Mouse (Mus musculus) liver, postnatal 0 days (tissue): ENCODE results near the gene Fam222a.

Experiments
- CTCF ChIP-seq: sonication (generic); IDR thresholded peaks from 2 replicates; pipeline ENCODE4 v1.5.1; 2016; ENCODE audit warnings: antibody characterized with exemption, low read depth
- EP300 ChIP-seq: IDR thresholded peaks from 2 replicates; pipeline ENCODE4 v1.6.1; 2016; ENCODE audit warnings: antibody characterized with exemption, low read depth, mild to moderate bottlenecking

DNA sequence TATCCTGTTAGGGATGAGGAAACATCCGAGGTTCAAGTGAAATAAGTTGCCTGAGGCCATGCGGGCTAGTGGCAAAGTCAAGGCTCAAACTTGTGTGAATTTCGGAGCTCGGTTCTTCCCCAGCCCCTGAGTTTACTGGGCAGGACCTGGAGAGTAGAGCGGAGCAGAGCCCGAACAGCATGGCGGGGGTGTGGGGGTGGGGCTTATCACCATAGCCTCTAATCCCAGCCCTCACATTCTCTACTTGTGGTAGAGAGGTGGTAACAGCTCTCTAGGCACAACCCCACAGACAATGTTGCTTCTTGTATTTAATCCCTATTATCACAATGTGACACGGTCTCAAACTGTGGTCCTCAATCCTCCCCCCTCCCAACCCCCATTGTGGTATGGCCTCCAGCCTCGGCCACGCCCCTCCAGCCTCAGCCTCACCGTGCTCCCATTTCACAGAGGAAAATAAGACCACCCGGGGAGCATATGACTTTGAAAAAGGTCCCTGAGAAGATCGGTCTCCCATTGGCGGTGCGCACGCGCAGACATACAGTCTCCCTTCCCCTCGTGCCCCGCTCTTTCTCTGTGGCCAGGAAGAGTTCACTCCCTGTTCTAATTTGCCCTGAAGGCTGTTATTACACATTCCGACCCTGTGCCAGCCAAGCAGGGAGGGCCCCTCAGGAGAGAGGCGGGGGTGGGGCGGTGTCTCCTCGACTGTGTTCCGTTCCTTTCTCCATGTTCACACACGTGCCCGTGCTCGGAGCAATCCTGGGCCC, 79.6 kb downstream of the Fam222a start:
- TF ChIP-seq CTCF (no peak), EP300 (no peak)
